Mouse (Mus musculus): ENCODE data around the gene Csrp2. TPM values are rescaled to one million over a fixed set of nuclear protein-coding genes. Genes with fewer than 3 reads are reported as not detected.

Gene Csrp2
- 10 to 100 TPM in 1 of 2 experiments, 1 to 10 TPM in 1; 3.1 to 11.6 TPM for polyA plus RNA-seq (2017; shearing (Covaris generic))

GRCm38 (mm10) chr10:110919531-110920343 lies at the start of gene Csrp2:
TSS of gene Csrp2 (plus strand) at chr10:110919789.

Other genes starting within 250 kb of the Csrp2 start
- gene E2f7, start 174.3 kb upstream of the Csrp2 start, polyA plus RNA-seq (2017; shearing (Covaris generic)), result 1 to 10 TPM; 3.1 to 4.7 TPM
- 10 to 100 TPM; 27.6 to 32.0 TPM for gene Zdhhc17, start 90.4 kb downstream of the Csrp2 start, polyA plus RNA-seq (2017; shearing (Covaris generic))
- 10 to 100 TPM; 36.5 to 47.9 TPM for gene Osbpl8, start 245.0 kb downstream of the Csrp2 start, polyA plus RNA-seq (2017; shearing (Covaris generic))